Mouse (Mus musculus) frontal cortex, postnatal 36 days (tissue): Measurements from ENCODE around the gene Slco3a1.

Source experiments
- DNase-seq, 2 experiments: peaks; one replicate each; pipeline ENCODE4 v3.0.0; 2022; ENCODE audit warnings: low spot score in 2 of 2

Slco3a1 gene

DNA sequence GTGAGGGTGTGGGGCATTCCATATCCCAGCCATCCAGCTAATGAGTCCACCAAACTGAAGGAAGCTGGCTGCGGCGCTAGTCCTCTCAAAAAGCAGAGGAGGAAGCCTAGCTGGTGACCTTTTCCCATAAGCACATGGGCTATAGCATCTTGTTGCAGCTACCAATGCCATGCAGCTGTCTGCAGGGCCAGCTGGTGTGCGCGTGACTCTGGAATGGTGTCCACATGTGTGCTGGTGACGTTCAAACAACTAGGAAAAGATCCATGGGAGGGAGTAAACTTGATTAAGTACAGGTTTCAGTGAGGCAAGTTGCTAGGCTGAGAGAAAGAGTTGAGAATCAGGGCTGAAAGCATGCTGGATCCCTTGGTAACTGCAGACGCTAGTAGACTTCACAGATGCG lies 201.3 kb downstream of the Slco3a1 start:
- DNase-seq = no peak

GRCm38 (mm10) chr7:74348318-74348890 lies 206.2 kb downstream of the Slco3a1 start:
- no peak for DNase-seq

- DNase-seq = no peak
These were observed 207.6 kb downstream of the Slco3a1 start for GRCm38 (mm10) chr7:74347026-74347425.

- no peak for DNase-seq
These were observed 208.1 kb downstream of the Slco3a1 start for GRCm38 (mm10) chr7:74346451-74346850.

- no peak for DNase-seq
These were observed 213.3 kb downstream of the Slco3a1 start for GRCm38 (mm10) chr7:74341149-74341805.

DNA sequence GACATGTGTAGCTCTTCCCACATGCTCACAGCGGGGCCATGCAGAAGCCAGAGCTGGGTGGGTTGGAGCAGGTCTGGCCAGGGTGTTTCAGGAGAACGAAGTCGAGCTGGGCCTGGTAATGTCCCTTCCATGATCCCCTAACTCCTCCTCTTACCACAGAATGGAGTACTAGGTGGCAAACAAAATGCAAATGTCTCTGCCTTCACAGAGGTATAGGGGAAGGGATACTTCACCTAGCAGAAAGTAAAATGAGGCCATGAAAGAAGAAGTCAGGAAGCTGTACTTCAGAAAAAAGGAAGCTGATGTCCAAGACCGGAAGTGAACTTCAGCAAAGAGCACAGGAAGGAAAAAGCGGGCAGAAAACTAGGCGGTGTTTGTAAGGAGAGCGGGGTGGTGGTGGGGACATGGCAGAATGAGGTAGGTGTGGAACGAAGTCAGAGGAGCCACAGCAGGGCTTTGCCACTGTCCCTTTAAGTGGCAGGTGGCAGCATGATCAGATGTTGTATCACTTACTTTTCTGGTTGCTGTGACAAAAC lies 214.1 kb downstream of the Slco3a1 start:
- no peak for DNase-seq

DNA sequence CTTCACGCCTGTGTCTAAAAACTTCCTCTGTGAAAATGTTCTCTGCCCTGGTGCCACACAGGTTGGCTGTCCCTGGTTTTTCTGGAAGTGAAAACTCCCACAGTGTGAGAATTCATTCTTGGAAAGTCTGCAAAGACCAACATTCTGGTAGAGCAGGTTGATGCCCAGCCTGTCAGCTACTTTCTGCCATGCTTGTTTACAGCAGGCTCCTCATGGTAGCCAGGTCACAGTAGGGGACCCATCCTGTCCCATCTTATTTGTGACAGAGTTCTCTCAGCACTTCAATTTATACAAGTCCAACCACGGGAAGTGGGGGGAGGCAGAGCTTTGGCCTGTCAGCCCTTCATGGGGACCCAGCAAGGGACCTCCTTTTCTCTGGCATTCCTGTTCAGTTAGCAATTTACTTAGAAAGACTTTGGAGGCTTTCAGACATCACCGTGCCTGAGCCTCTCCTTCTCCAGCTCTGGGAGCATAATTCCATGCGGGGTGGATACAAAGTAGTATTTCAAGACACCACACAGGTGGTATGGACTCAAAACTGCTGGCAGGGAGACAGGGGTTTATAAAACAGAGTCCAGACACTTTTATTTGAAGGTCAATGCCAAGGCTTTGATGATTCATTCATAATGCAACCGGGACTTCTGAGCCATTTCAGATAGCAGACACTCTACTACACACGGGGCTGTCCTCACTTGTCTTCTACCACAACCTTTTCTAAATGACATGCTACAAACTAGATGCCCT lies 216.7 kb downstream of the Slco3a1 start:
- DNase-seq = no peak

DNA sequence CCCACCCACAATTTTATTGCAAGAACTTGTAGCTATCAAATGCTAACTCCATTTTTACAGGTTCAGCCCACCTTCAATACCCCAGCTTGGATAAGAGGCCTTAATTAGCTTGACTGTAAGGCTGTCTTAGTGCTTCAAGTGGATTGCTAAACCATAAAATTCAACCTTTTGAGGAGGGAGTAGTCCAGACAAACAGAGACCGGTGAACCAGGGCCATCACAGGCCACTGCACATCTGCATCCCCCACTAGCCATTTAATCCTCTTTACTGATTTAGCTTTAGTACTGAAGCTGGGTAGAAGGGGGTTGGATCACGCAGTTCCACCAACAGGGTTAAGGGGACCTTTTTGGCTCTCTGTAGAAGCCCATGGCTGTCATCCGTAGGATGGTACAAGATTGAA lies 222.3 kb downstream of the Slco3a1 start:
- DNase-seq = no peak

- DNase-seq = no peak
These were observed 223.5 kb downstream of the Slco3a1 start for GRCm38 (mm10) chr7:74330858-74331726.

- no peak for DNase-seq
These were observed 224.3 kb downstream of the Slco3a1 start for GRCm38 (mm10) chr7:74330117-74330857.

DNA sequence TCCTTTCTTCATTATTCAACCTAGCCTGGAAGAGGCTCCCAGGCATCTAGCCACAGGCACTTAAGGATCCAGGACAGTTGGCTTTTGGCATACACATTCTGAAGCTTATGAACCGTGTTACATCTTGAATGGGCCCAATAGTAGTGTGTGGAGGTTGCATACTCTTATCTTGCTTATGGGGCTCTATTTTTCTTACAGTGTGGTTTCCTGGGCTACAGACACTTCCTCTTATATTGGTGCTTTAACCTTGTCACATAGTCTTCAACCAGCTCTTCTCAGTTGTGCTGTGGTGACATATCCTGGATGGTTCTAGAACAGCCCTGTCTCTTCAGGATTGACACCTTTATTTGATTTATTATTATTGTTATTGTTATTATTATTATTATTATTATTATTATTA lies 225.6 kb downstream of the Slco3a1 start:
- no peak for DNase-seq

DNA sequence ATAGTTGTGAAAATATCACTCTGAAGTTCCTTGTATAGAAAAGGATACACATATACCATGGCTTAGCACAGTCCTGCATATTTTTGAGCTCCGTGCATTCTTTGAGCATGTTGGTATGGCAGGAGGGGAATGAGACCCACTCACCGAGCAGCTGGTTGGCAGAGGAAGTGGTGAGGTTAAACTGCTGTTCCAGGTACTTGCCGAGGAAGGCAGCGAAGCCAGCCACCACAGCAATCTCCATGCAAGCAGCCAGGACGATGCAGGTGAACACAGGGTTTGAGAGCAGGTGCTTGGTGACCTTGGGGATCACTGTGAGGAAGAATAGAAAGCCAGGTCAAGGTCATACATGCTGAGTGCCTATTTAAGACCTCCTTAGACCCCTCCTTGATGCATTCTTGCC lies 226.9 kb downstream of the Slco3a1 start:
- no peak for DNase-seq

DNA sequence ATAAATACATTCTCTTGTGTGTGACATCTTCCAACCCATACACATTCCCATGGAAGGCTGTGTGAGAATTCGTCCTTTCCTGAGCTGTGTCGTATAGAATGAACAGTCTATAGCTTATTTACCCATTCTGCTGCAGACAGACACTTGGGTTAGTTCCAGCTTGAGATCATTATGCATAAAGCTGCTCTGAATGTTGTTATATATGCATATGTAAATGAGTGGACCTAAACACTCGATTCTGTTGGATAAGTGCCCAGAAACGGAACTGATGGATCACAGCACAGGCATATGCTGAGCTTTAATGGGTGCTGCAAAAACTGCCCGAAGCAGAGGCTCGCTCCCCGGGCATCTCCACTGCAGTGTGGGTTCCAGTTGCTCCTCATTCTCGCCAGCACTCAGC lies 229.5 kb downstream of the Slco3a1 start:
- DNase-seq = peak in 1 of 2 experiments; percentile 71

DNA sequence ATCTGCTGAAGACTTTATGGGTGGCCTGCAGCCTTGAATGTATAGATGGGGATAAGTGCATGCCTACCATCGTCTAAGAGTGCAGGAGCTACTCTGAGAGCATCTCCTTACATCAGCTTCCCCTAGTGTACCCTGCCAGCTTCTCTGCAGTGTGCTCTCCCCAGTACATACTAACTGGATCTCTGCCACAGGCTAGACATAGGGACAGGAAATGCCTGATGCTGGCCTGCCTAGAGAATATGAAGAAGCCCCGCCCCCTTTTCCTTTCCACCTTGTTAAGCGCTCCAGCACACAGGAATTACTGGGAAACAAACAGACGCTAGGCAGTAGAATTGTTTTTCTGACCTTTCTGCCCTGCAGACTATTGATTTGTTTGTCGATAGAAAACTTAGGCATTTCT lies 230.9 kb downstream of the Slco3a1 start:
- DNase-seq = no peak

DNA sequence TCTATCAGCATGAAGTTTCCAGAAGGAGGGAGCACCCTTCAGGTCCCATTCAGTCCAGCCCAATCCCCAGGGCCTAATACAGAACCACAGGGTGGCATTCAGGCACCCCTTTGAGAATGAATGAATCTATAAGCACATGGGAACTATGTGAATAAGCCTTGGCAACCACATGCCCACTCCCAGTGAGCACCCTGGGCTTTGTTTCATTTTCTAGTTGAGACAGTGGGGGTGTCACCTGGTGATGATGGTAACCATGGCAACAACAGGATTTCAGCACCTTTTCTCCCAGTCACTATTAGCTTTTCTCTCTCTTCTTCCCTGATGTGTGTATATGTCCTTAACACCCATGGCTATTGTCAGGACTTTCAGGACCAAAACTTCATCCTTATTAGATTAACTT lies 231.4 kb downstream of the Slco3a1 start:
- DNase-seq = no peak

DNA sequence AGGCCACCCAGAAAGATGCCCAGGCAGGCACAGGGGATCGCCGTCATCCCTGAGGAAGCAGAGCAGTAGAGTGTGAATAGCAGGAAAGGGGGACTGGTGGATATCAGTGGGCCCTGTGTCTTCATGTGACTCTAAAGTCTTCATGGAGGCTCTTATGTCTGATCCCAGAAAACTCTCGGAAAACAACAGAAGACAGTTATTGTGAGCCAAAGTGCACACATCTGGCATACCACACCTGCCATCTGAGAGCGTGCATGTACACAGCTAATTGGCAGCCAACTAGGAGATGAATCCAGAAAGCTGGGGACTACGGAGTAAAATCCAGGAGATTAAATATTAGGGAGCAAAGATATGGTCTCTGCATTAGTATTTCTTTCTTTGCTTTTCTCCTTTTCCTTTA lies 233.9 kb downstream of the Slco3a1 start:
- no peak for DNase-seq

GRCm38 (mm10) chr7:74315836-74316435 lies 238.6 kb downstream of the Slco3a1 start:
- DNase-seq = no peak

GRCm38 (mm10) chr7:74314276-74314675 lies 240.3 kb downstream of the Slco3a1 start:
- no peak for DNase-seq

GRCm38 (mm10) chr7:74313279-74314105 lies 241.1 kb downstream of the Slco3a1 start:
- no peak for DNase-seq

GRCm38 (mm10) chr7:74311536-74311935 lies 243.0 kb downstream of the Slco3a1 start:
- no peak for DNase-seq
